Mouse (Mus musculus): ENCODE data around the gene Gm45713.
"Not testable (repeated sequence)": the region's sequence is repeated elsewhere in the genome, so short reads cannot be mapped to it uniquely, and the experiment has no call there.

The Gm45713 gene

DNA sequence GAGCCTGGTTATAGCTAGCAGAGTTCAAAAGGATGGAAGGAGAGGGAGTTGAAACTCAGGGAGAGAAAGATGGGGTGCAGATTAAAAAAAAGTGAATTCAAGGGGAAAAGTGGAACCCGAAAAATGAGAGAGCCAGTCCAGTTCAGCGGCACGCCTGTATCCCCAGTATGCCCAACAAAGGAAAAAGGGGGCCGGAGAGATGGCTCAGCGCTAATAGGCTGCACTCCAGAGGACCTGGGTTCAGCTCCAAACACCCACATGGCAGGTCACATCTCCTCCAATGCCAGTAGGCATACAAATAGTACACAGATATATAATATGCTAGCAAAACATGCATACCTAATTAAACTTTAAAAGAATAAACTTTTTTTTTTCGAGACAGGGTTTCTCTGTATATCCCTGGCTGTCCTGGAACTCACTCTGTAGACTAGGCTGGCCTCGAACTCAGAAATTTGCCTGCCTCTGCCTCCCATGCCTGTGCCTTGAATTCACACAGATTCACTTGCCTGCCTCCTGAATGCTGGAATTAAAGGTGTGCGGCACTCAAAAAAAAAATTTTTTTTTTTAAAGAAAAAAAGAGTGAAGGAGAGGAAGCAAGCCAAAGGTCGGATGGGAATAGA is 27.1 kb upstream of the Gm45713 start:
- no peak for DNase-seq (ENCODE audit: low read depth)

- no peak for DNase-seq (ENCODE audit: low read depth)
These were observed 26.5 kb upstream of the Gm45713 start for GRCm38 (mm10) chr7:45162551-45162950.

- peak; percentile 78 for DNase-seq (ENCODE audit: low read depth)
These were observed 25.8 kb upstream of the Gm45713 start for GRCm38 (mm10) chr7:45161612-45162473.

DNA sequence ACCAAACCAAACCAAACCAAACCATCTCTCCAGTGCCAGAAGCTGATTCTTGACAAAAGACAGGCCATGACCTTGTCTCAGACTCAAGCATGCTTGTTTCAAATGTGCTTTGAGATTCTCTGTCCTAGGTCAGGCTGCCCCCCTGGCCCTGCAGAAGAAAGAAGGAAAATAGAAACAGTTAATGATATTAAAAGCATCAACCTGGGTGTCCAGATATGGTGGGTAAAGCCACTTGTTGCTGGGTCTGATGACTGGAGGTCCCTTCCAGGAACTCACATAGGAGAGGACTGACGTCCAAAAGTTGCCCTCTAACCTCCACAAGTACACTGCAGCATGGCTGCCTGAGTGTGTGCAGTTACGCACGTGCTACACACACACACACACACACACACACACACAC is 24.8 kb upstream of the Gm45713 start:
- DNase-seq (ENCODE audit: low read depth) = no peak

GRCm38 (mm10) chr7:45160316-45160800 is 24.3 kb upstream of the Gm45713 start:
- DNase-seq (ENCODE audit: low read depth) = no peak

DNA sequence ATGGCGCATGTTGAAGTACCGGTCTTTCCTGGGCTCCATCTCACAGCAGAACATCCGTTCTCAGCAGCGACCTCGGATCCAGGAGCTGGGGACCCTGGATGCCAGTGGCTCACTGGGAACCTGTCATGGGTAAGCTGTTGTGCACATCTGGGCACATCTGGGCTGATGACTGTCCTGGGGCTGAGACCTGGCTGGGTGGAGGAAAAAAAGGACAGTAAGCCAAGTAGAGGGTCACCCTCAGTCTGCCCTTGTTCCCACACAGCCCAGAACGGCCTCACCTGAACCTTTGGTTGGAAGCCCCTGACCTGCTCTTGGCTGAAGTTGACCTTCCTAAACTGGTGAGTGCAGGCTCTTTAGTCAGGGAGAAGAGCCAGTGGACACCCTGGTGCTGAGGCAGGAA is 23.0 kb upstream of the Gm45713 start:
- DNase-seq (ENCODE audit: low read depth) = no peak

DNA sequence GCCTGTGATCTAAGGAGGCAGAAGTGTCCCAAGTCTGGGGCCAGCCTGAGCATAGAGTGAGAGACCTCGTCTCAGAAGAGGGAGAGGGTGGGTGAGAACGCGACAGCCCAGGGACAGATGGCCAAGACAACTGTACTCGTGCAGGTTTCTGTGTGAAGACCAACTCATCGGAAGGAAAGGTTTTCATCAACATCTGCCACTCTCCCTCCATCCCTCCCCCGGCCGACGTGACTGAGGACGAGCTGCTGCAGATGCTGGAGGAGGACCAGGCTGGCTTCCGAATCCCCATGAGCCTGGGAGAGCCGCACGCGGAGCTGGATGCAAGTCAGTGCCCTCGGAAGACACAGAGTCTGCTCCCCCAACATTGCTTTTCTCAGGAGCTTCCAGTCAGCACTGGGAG is 21.4 kb upstream of the Gm45713 start:
- DNase-seq (ENCODE audit: low read depth) = no peak

DNA sequence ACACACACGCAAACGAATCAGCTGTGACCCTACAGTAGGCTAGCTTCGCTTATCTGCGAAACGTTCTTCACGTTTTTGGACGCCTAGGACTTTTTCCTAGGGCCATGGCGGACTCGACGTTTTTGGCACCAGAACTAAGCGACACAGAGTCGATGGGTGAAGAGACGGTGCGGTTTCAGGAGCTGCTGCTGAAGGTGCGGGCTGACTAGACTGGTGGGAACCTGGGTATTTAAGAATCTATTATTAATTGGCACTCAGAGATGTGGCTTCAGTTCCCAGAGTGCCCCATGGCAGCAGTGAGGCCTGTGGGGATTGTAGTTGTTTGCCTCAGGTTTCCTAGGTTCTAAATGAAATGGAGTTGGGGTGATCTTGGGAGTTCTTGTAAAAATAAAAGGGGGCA is 20.2 kb upstream of the Gm45713 start:
- no peak for DNase-seq (ENCODE audit: low read depth)

GRCm38 (mm10) chr7:45155590-45155989 is 19.6 kb upstream of the Gm45713 start:
- no peak for DNase-seq (ENCODE audit: low read depth)

DNA sequence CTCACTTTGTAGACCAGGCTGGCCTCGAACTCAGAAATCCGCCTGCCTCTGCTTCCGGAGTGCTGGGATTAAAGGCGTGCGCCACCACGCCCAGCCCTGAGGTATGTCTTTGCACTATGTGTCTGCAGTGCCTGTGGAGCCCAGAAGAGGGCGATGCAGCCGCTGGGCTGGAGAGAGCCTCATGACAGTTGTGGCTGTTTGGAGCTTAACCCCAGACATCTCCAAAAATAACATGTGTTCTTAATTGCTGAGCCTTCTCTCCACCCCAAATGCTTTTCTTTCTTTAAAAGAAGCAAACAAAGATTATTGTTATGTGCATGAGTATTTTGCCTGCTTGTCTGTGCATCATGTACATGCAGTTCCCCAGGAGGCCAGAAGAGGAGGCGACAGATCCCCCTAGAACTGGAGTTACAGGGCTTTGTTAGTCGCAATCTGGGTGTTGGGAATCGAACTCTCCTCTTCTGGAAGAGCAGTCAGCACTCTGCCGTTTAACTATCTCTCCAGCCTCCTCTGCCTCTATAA is 19.0 kb upstream of the Gm45713 start:
- no peak for DNase-seq (ENCODE audit: low read depth)

- DNase-seq (ENCODE audit: low read depth) = peak; percentile 95
These were observed 18.3 kb upstream of the Gm45713 start, which contains the start of the genes Pih1d1 and Aldh16a1 for GRCm38 (mm10) chr7:45154096-45154992. Pih1d1 (plus strand) TSS chr7:45154303. Aldh16a1 (minus strand) TSS chr7:45154584.

DNA sequence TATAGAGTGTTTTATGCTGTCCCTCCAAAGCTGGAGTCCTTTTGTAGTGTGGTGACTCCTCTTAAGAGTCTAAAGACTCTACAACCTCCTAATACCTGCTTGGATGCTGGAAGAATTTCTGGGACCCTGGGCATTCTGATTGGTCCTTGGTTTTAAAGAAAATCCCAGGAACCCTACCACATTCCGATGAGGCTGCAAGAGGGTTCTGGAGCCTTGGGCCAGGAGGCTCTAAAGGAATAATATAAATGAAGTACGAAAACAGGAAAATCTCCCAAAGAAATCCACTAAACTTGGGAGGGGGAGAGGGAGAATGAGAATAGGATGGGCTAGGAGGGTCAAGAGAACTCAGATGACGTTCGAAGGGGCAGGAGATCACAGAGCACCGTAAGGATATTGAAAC is 17.6 kb upstream of the Gm45713 start:
- no peak for DNase-seq (ENCODE audit: low read depth)

- DNase-seq (ENCODE audit: low read depth) = not testable (repeated sequence)
These were observed 17.0 kb upstream of the Gm45713 start for GRCm38 (mm10) chr7:45153052-45153451.

DNA sequence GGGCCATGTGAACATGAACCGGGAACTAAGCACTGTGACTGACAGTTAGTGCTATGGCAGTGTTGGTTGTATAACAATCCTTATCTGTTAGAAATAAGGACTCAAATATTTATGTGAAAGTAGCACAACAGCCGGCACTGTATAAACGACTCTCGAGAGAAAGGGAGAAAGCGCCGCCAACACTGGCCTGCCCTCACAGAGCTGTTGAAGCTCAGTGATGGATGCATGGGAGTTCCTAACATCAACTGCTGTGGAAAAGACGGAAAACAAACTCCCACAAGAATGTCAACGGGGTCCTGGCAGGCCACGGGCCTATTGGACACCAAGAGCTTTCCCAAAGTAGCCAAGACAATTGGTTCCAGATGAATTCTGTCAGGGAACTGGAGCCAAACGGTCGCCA is 15.3 kb upstream of the Gm45713 start:
- no peak for DNase-seq (ENCODE audit: low read depth)

- DNase-seq (ENCODE audit: low read depth) = no peak
These were observed 14.3 kb upstream of the Gm45713 start for GRCm38 (mm10) chr7:45150321-45150720.

GRCm38 (mm10) chr7:45149545-45149944 is 13.5 kb upstream of the Gm45713 start:
- DNase-seq (ENCODE audit: low read depth) = no peak

DNA sequence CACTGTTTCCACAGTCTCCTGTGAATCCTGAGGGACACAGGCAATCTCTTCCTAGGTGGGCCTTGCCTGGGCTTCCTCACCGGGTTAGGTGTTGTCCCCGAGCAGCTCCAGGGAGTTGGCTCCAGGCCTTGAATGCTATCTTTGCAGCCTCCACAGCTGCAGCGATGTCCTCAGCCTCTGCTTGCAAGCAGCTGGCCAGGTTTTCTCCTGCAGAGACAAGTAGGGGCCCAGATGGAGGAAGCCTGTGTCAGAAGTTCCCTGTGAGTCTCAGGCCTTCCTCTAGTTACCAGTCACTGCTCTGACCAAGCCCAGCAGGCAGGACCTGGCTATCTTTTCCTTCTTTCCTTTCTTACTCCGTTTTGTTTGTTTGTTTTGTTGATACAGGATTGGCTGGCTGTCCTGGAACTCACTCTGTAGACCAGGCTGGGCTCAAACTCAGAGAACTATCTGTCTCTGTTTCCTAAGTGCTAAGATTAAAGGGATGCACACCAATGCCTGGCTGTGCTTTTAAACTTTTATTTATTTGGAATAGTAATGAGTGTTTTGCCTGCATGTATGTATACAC is 12.6 kb upstream of the Gm45713 start:
- no peak for DNase-seq (ENCODE audit: low read depth)

GRCm38 (mm10) chr7:45147899-45148298 is 11.9 kb upstream of the Gm45713 start:
- DNase-seq (ENCODE audit: low read depth) = no peak

DNA sequence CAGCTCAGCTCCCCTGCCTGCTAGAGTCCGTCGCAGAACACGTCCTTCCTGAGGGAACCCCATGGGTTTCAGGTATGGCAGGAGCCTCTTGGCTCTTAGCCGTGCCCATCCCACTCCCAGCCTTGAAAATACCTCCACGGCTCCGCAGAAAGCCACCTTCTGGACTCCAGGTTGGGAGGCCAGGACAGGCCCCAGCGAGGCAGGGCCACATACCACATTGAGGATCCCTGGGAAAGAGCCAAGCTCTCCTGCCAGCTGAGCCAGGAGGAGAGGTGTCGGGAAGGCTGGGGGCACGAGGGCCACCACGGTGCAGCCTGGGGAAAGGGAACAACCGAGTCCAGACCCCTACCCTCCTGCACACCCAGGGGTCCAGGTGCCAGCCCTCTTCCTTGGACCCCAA is 11.2 kb upstream of the Gm45713 start:
- no peak for DNase-seq (ENCODE audit: low read depth)

DNA sequence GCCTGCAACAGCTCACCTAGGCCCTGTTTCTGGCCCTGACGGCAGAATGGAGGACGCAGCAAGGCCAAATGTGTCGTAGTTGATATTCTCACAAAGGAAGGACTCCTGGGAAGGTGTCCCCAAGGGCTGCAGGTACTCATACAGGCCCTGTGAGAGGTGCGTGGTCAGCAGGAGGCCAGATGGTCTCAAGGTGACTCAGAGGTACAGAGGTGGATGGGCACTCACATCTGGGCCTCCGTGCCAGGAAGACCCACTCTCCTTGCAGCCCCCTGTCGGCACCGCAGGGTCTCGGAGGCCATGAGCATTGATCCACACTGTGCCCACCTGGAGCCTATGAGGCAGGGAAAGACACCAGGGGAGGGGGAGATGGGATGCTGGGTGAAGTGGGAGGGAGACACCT is 9.4 kb upstream of the Gm45713 start:
- no peak for DNase-seq (ENCODE audit: low read depth)

GRCm38 (mm10) chr7:45144368-45145174 is 8.5 kb upstream of the Gm45713 start:
- DNase-seq (ENCODE audit: low read depth) = no peak
